Mouse (Mus musculus) Patski (cell line): ENCODE measurements around the gene Ahnak2. TPM values are rescaled to one million over a fixed set of nuclear protein-coding genes. Genes with fewer than 3 reads are reported as not detected.

Experiments
- ATAC-seq: fragments of 100-300 bp; one replicate; pipeline ENCODE4 v1.8.0; 2021
- CTCF ChIA-PET: fragments of 350-600 bp; sonication (Branson Sonifier 250); formaldehyde crosslinking; loops from one replicate; lab custom pipeline; 2022; ENCODE audit warnings: inconsistent platforms; lab: Charles Lee
- POLR2A ChIA-PET: fragments of 350-600 bp; sonication (Branson Sonifier 250); formaldehyde crosslinking; loops from one replicate; lab custom pipeline; 2022; ENCODE audit warnings: antibody characterized with exemption, inconsistent platforms; lab: Charles Lee
- DNase-seq: peaks from one replicate; pipeline ENCODE4 v3.0.0-alpha.2; 2011; ENCODE audit warnings: low read depth, low spot score
- H3K27me3 ChIP-seq: fragments of 371-371 bp; one replicate; pipeline ENCODE4 v1.5.1; 2021
- CTCF ChIP-seq: fragments of 100-300 bp; IDR thresholded peaks from one replicate; pipeline ENCODE4 v1.5.1; 2021
- in situ Hi-C: fragments of 300-500 bp; cut with MboI; formaldehyde crosslinking; loops from 3 replicates; pipeline ENCODE4 v1.11.1; 2018; ENCODE audit warnings: low pct_unique_long_range_greater_than_20kb, mixed read lengths
- polyA plus RNA-seq: library from polyadenylated mRNA; unstranded; gene quantifications from one replicate; pipeline ENCODE4 v1.2.3, GENCODE M21; 2021

Gene Ahnak2
- polyA plus RNA-seq, 1 experiment from 2014 or later: 44.1 TPM

- no peaks in the 10 kb centered on the region for H3K27me3 ChIP-seq
- DNase-seq (peak; percentile 38), ATAC-seq (no peak)
- CTCF ChIA-PET: interaction anchor here (0.7 to 2.2 kb wide), 7 partner anchors 13 to 96 kb away, joined by 3 to 18 read pairs (median 3); partner anchors contain the start of gene Clba1
- in situ Hi-C loops: loop anchor here (5.0 kb wide), 2 partner anchors 50 to 95 kb away; no protein-coding TSS in a partner anchor
- no peak for TF ChIP-seq CTCF
- POLR2A ChIA-PET: interaction anchor here (1.1 to 1.3 kb wide), 2 partner anchors 50 to 98 kb away, joined by 3 to 4 read pairs; no protein-coding TSS in a partner anchor
Observed at GRCm38 (mm10) chr12:112746808-112747605, 55.5 kb downstream of the Ahnak2 start.

DNA sequence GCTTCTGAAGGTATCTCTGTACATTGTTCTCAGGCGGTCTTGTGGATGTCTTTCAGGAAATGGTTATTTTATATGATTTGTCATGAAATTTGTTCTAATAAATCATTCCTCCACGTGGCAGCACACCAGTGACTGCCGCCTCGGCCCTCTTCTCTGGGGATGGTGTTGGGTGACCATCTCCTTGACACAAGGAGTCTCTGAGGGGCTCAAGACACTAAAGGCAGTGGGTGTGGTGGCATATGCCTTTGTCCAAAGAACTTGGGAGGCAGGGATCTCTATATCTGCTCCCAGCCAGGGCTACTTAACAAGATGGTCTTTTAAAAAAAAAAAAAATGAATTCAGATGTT is 56.0 kb downstream of the Ahnak2 start:
- POLR2A ChIA-PET: interaction anchor here (1.1 kb wide), 1 partner anchor 51 kb away, joined by 4 read pairs; no protein-coding TSS in a partner anchor
- no peak for ATAC-seq
- no peak for TF ChIP-seq CTCF
- CTCF ChIA-PET: interaction anchor here (0.7 to 2.5 kb wide), 8 partner anchors 19 to 97 kb away, joined by 3 to 18 read pairs (median 5); partner anchors contain the start of gene Clba1
- DNase-seq: no peak
- in situ Hi-C loops: loop anchor here (5.0 kb wide), 2 partner anchors 51 to 96 kb away; no protein-coding TSS in a partner anchor
- H3K27me3 ChIP-seq: no peaks in the 10 kb centered on the region

- TF ChIP-seq CTCF: no peak
- no peak for DNase-seq
- ChIA-PET CTCF (interaction anchor here (0.9 to 2.5 kb wide), 3 partner anchors 19 to 98 kb away, joined by 3 to 14 read pairs (median 7); no protein-coding TSS in a partner anchor), POLR2A (interaction anchor here (1.5 kb wide), 1 partner anchor 97 kb away, joined by 4 read pairs; no protein-coding TSS in a partner anchor)
- H3K27me3 ChIP-seq: no peaks in the 10 kb centered on the region
- in situ Hi-C loops: loop anchor here (5.0 kb wide), 2 partner anchors 52 to 97 kb away; no protein-coding TSS in a partner anchor
- no peak for ATAC-seq
Observed at GRCm38 (mm10) chr12:112745716-112746115, 56.7 kb downstream of the Ahnak2 start.

- TF ChIP-seq CTCF: no peak
- CTCF ChIA-PET: interaction anchor here (0.8 to 2.5 kb wide), 5 partner anchors 18 to 99 kb away, joined by 3 to 14 read pairs (median 3); partner anchors contain the start of gene Clba1
- in situ Hi-C loops: loop anchor here (5.0 kb wide), 2 partner anchors 52 to 97 kb away; no protein-coding TSS in a partner anchor
- POLR2A ChIA-PET: interaction anchor here (1.5 kb wide), 1 partner anchor 98 kb away, joined by 4 read pairs; no protein-coding TSS in a partner anchor
- ATAC-seq: no peak
- no peak for DNase-seq
- H3K27me3 ChIP-seq: no peaks in the 10 kb centered on the region
Observed at GRCm38 (mm10) chr12:112744891-112745580, 57.4 kb downstream of the Ahnak2 start.

- no peak for DNase-seq
- no peak for ATAC-seq
- in situ Hi-C loops: no loop called here
- ChIA-PET POLR2A (interaction anchor here (1.5 kb wide), 1 partner anchor 99 kb away, joined by 4 read pairs; no protein-coding TSS in a partner anchor), CTCF (interaction anchor here (1.2 to 2.5 kb wide), 4 partner anchors 17 to 100 kb away, joined by 3 to 14 read pairs (median 4); partner anchors contain the start of gene Clba1)
- H3K27me3 ChIP-seq: no peaks in the 10 kb centered on the region
- TF ChIP-seq CTCF: no peak
Observed at GRCm38 (mm10) chr12:112744211-112744610, 58.2 kb downstream of the Ahnak2 start.

DNA sequence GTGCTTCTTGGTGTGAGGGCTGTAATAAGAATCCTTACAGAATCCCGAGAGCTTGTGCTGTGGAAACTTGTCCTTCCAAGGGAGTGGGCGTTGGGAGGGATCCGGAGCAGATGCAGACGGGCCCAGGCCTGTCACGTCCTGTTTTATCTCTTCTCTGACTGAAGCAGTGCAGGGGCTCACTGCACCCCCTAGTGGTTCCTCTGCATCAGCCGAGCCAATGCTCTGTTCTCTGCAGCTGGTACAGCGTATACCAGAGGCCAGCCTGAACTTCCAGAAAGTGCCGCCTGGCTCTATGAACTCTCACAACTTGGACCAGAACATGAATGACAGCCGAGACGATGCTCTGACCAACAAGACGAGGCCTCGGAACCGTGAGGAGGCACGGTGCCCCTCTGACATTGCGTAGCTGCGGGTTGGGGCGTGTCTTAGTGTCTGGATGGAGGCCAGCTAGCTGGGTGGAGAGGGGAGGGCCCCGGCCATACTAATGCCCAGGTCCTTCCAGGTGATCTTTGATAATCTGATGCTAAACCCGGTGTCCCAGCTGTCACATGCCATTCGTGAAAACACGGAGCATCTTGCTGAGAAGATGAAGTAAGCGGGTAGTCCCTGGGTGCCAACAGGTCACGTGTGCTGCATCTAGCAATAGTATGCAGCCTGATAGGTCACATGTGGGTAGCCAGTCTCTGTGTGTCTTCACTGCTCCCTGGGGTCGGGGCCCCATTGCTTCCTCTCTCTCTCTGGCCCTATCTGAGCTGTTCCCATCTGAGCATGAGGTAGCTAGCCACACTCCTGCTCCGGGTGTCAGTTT is 59.1 kb downstream of the Ahnak2 start:
- no peak for TF ChIP-seq CTCF
- ChIA-PET POLR2A (interaction anchor here (1.1 to 1.5 kb wide), 2 partner anchors 19 to 54 kb away, joined by 3 read pairs; no protein-coding TSS in a partner anchor), CTCF (interaction anchor here (1.0 to 1.9 kb wide), 5 partner anchors 14 to 19 kb away, joined by 3 to 6 read pairs (median 3); partner anchors contain the start of gene Pld4)
- in situ Hi-C loops: no loop called here
- no peak for DNase-seq
- H3K27me3 ChIP-seq: no peaks in the 10 kb centered on the region
- no peak for ATAC-seq

- POLR2A ChIA-PET: interaction anchor here (1.1 to 1.5 kb wide), 2 partner anchors 19 to 55 kb away, joined by 3 read pairs; no protein-coding TSS in a partner anchor
- no peaks in the 10 kb centered on the region for H3K27me3 ChIP-seq
- no peak for TF ChIP-seq CTCF
- in situ Hi-C loops: no loop called here
- CTCF ChIA-PET: interaction anchor here (1.0 to 1.9 kb wide), 4 partner anchors 13 to 19 kb away, joined by 3 to 6 read pairs (median 3); partner anchors contain the start of gene Pld4
- DNase-seq (no peak), ATAC-seq (no peak)
Observed at GRCm38 (mm10) chr12:112742768-112743167, 59.7 kb downstream of the Ahnak2 start.

DNA sequence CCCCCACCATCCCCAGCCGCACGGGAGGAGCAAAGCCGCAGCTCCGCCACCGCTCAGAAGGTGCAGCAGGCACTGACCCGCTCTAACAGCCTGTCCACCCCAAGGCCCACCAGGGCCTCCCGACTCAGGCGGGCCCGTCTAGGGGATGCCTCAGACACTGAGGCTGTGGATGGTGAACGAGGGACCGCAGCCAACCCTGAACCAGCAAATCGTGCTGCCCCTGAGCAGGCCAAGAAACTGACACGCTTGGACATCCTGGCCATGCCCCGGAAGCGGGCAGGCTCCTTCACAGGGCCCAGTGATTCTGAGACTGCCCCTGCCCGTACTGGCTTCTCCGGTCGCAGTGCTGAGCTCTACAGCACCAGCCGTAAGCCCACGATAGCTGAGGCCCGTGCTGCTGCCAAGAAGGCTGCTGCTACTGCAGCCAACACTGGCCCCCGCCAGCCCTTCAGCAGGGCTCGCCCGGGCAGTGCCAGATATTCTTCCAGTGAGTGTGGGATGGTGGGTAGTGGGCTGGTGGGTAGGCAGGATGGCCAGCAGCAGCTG is 63.4 kb downstream of the Ahnak2 start:
- TF ChIP-seq CTCF: no peak
- POLR2A ChIA-PET: no interaction called here
- in situ Hi-C loops: no loop called here
- ATAC-seq: no peak
- no peaks in the 10 kb centered on the region for H3K27me3 ChIP-seq
- DNase-seq: no peak
- CTCF ChIA-PET: no interaction called here
